Mouse (Mus musculus) limb, embryonic 12.5 days (tissue): Measurements from ENCODE around the gene Sik2. TPM values are rescaled to one million over a fixed set of nuclear protein-coding genes. Genes with fewer than 3 reads are reported as not detected.
A peak's percentile ranks its signal among the peaks of the same experiment; 100 is the strongest.

Experiments
- ATAC-seq: fragments of 200-750 bp; cut with Nextera tagmentation; 2 replicates; pipeline ENCODE4 v1.8.0; 2017; ENCODE audit warnings: low read depth, moderate TSS enrichment; ENCODE audit not compliant: insufficient number of reproducible peaks, insufficient read depth, low FRiP score, low TSS enrichment
- H3K27ac ChIP-seq: fragments of 300-500 bp; sonication (generic); 2 replicates; pipeline ENCODE4 v1.5.1; 2016; ENCODE audit warnings: mild to moderate bottlenecking, moderate library complexity
- H3K27me3 ChIP-seq: fragments of 300-500 bp; sonication (generic); 2 replicates; pipeline ENCODE4 v1.6.1; 2016; ENCODE audit warnings: mild to moderate bottlenecking, moderate library complexity
- H3K36me3 ChIP-seq: fragments of 300-500 bp; sonication (generic); 2 replicates; pipeline ENCODE4 v1.6.1; 2016; ENCODE audit warnings: mild to moderate bottlenecking, moderate library complexity
- H3K4me1 ChIP-seq: fragments of 300-500 bp; sonication (generic); replicated peaks from 2 replicates; pipeline ENCODE4 v1.6.1; 2016
- H3K4me2 ChIP-seq: fragments of 300-500 bp; sonication (generic); 2 replicates; pipeline ENCODE4 v1.6.1; 2016; ENCODE audit warnings: mild to moderate bottlenecking, moderate library complexity
- H3K4me3 ChIP-seq: fragments of 300-500 bp; sonication (generic); replicated peaks from 2 replicates; pipeline ENCODE4 v1.5.1; 2016; ENCODE audit warnings: mild to moderate bottlenecking
- H3K9ac ChIP-seq: fragments of 300-500 bp; sonication (generic); replicated peaks from 2 replicates; pipeline ENCODE4 v1.6.1; 2016; ENCODE audit warnings: mild to moderate bottlenecking, moderate library complexity
- H3K9me3 ChIP-seq: fragments of 300-500 bp; sonication (generic); 2 replicates; pipeline ENCODE4 v1.6.1; 2016; ENCODE audit warnings: mild to moderate bottlenecking, moderate library complexity
- WGBS: fragments of 180-500 bp; shearing (Covaris S2); methylation state at CpG from one replicate; pipeline ENCODE4 v1.1.7; 2016; 5-methylcytosine and 5-hydroxymethylcytosine counted together
- polyA plus RNA-seq: library from polyadenylated mRNA; unstranded; fragments of >200 nt; fragmentation: Nextera tagmentation; extraction: Ambion mirVana; gene quantifications from 2 replicates; pipeline ENCODE4 v1.2.1, GENCODE M21; 2016

Gene Sik2
- 16.6 and 16.9 TPM in 2 replicates for polyA plus RNA-seq

DNA sequence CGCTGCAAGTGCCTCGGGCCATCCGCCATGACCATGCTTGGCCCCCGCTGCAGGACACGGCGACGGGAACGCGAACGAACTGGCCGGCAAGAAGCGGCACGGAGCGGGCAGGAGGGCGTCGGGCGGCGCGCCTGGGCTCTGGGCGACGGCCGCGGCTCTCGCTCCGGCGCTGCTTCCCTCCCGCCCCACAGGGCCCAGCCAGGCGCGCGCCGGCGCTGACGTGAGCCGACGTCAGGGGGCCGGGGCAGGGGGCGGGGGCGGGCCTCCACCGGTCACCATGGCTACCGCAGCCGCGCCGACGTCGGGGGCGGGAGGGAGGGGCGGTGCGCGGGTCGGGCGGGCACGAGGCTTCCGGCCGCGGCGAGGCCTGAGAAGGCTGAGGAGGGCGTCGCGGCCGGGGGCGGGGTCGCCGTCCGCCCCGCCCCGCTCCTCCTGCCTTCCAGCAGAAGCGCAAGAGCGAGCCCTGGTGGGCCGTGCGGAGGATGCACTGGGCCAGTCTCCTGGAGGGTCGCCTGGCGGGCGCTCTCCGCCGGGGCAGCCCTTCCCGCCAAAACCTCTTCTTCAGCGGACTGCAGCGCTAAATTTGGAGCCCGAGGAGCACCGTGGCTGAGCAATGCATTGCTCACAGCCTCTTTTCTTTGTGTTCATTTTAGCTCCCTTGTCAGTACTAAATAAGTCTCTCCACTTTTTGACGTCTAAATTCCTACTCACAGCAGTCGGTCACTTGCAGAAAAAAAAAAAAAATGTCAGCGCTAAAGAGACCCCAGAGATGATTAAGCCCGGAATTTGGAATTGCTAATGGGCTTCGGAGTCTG is at the start of gene Sik2:
Gene Sik2 (minus strand): TSS at position 233 of the 815 bp plus-strand sequence.
- WGBS, result 2% methylated on average over 57 of the region's 85 CpGs
- Histone ChIP-seq H3K9ac (peak within 1 kb of the TSS; percentile 85), H3K4me1 (peaks cover 15% of the 10 kb centered on the region; the same call in 1 of the 2 replicates), H3K27ac (peak within 1 kb of the TSS; percentile 78), H3K4me3 (peak within 1 kb of the TSS; percentile 90), H3K9me3 (no peaks in the 10 kb centered on the region), H3K36me3 (no peaks in the 10 kb centered on the region), H3K27me3 (peaks cover 3% of the 10 kb centered on the region; the same call in 1 of the 2 replicates), H3K4me2 (peak within 1 kb of the TSS; percentile 81)
- ATAC-seq, result peak; percentile 96

DNA sequence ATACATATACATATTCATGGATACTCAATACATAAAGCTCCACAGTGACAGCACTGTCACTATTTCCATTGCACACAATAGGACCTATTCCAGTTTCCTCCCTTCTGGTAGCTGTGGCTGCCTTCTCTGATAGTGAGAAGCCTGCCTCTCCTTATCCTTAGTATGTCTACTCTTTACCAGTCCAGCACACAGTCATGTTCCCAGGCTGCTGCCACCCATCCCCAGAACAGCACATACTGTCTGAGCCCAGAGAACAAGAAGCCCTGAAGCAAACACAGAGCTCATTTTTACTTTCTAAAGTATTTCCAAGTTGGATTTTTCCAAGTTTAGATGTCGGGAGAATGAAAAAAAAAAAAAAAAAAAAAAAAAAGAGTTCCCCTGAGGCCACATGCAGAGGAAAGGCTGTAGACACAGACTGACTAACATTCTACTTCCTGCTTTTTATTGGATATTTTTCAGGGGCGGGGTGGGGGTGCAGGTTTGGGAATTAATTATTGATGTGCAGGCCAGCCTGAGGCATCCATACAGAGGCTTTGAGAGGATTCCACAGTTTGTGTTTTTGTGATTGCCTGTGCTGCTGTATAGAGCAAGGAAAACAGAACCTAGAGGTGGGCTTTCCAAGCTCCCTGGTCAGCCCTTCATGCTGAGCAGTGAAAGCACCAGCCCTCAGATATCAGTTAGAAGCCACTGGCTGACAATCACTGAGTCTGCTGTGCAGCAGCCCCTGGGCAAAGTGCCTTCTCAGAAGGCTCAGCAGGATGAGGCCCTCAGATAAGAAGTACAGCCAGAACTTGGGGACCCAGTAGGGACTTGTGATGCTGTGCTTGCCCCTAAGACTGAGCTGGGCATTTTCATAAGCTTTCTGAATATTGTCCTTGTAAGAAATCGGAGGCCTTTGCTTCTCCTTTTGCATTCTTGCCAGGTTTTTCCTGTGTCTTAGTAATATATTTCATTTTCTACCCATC is 47.8 kb upstream of the Sik2 start:
- Histone ChIP-seq H3K4me3 (no peak overlapping the region), H3K27me3 (no peaks in the 10 kb centered on the region), H3K9ac (no peak overlapping the region), H3K4me2 (no peak overlapping the region), H3K36me3 (no peaks in the 10 kb centered on the region), H3K9me3 (no peaks in the 10 kb centered on the region), H3K4me1 (peaks cover 7% of the 10 kb centered on the region; the same call in 1 of the 2 replicates), H3K27ac (no peak overlapping the region)
- 52% methylated on average over 3 of the region's 3 CpGs for WGBS
- no peak for ATAC-seq

DNA sequence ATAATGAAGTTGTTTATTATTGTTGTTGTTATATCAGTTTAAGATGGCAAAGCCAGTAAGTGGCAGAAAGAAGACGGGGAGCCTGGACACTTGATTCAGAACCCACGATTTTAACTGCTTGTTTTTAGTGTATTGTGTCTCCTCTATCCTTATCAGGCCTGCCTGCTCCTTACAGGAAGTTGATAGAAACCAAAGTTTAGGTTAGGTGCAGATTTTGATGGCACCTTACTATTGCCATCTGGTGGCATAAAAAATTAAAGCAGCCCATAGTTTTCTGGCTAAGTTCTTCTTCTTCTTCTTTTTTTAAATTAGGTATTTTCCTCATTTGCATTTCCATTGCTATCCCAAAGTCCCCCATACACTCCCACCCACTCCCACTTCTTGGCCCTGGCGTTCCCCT is 43.3 kb upstream of the Sik2 start:
- Histone ChIP-seq H3K27ac (no peak overlapping the region), H3K4me1 (peaks cover 7% of the 10 kb centered on the region; the same call in 1 of the 2 replicates), H3K4me3 (no peak overlapping the region), H3K9ac (no peak overlapping the region), H3K9me3 (no peaks in the 10 kb centered on the region), H3K27me3 (no peaks in the 10 kb centered on the region), H3K4me2 (no peak overlapping the region), H3K36me3 (no peaks in the 10 kb centered on the region)
- ATAC-seq, result no peak
- 74% methylated on average over 3 of the region's 3 CpGs for WGBS

DNA sequence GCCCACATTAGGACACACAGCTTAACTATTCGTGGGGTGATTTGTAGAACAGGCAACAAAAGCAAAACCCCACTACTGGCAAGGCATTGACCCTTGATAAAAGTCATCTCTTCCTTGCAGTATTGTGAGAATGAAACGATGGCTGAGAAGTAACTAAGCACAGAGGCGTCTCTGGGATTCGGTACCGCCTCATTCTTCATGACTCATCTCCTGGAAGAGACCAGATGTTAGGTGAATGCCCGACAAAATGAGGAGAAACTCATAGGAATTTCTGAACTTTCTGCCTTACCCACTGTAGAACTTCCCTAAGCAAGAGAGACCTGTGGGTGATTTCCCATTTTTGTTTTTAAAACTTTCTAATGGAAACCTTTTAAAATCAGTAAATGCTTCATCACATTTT is 33.3 kb upstream of the Sik2 start:
- Histone ChIP-seq H3K36me3 (no peaks in the 10 kb centered on the region), H3K27me3 (no peaks in the 10 kb centered on the region), H3K4me1 (no peaks in the 10 kb centered on the region), H3K4me2 (no peak overlapping the region), H3K9ac (no peak overlapping the region), H3K4me3 (no peak overlapping the region), H3K9me3 (no peaks in the 10 kb centered on the region), H3K27ac (no peak overlapping the region)
- 83% methylated on average over 6 of the region's 6 CpGs for WGBS
- ATAC-seq, result no peak

DNA sequence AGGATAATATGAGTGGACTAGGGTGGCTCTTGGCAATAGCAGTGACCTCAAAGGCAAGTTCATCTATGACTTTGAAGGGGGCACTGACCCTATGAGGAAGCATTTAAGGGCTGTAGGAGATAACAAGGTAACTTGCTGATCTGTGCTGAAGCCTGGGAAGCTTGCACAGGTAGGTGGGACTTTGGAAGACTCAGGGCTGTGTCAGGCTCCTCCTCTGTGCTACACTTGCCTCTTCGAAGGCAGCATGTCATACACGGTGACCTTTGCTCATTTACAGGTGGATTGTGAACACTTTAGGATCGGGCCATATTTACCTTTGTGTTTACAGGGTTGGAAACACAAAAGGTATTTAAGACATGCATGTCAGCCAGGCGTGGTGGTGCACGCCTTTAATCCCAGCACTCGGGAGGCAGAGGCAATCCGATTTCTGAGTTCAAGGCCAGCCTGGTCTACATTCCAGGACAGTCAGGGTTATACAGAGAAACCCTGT is 32.7 kb upstream of the Sik2 start:
- ATAC-seq, result no peak
- no peaks in the 10 kb centered on the region for H3K9me3 ChIP-seq
- WGBS, result 91% methylated on average over 7 of the region's 7 CpGs

DNA sequence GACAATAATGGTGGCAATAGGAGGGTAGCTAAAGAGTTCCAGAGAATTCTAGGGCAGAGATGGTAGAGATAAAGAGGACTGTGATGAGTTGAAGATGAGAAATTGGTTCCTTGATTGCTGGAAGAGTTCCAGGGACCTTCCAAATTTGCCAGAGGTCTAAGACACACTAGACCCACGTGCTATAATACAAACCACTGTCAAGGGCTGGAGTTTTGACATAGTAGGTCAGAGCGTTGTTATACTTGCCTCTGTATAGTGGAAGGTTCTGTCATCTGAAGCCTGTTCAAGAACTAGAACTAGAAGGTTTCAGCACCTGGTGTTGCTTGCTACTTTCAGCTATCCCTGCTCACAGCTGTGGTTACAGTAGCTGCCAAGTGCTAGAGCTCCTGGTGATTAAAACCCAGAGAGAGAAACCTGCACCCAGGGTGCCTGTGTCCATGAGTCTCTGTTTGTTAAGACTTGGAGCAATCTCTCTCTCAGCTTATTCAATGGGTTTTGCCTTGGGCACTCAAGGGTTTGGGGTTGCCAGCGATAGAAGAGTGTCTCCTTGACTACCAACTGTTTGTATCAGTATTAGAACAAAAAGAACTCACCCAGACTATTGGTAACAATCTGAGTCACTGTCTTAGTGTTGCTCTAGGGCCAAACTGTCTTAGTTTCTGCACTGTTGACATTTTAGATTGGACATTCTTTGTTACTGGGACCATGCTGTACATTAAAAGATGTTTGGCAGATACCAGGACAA is 24.1 kb upstream of the Sik2 start:
- Histone ChIP-seq H3K4me3 (no peak overlapping the region), H3K27ac (no peak overlapping the region), H3K27me3 (peaks cover 11% of the 10 kb centered on the region), H3K9me3 (no peaks in the 10 kb centered on the region), H3K4me2 (no peak overlapping the region), H3K4me1 (peaks cover 4% of the 10 kb centered on the region; the same call in 1 of the 2 replicates), H3K9ac (no peak overlapping the region), H3K36me3 (no peaks in the 10 kb centered on the region)
- 79% methylated on average over 3 of the region's 3 CpGs for WGBS
- ATAC-seq, result no peak

More for the DNA sequence above, 32.7 kb upstream of the Sik2 start:
- no peak overlapping the region for H3K9ac ChIP-seq
- no peak overlapping the region for H3K4me2 ChIP-seq
- no peak overlapping the region for H3K4me3 ChIP-seq
- no peaks in the 10 kb centered on the region for H3K36me3 ChIP-seq
- no peaks in the 10 kb centered on the region for H3K4me1 ChIP-seq
- no peak overlapping the region for H3K27ac ChIP-seq
- no peaks in the 10 kb centered on the region for H3K27me3 ChIP-seq

DNA sequence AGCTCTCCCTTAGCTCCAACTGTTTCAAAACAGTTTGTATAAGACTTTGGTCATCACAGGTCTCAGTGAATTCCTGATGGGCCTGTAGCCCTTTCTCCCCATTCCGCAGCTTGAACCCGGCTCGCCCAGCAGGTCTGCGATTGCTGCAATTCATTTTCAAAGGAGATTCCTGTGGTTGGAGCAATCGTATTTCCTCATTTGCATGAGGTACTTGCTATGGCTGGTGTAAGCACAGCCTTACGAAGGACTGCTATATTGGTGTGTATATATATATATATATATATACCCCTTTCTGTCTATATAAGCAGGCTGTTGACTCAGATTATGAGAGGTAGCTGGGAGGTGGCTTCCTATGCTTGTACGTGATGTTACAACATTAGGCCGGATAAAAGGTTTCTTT is 23.4 kb upstream of the Sik2 start:
- Histone ChIP-seq H3K36me3 (no peaks in the 10 kb centered on the region), H3K4me2 (no peak overlapping the region), H3K4me3 (no peak overlapping the region), H3K27ac (no peak overlapping the region), H3K9ac (no peak overlapping the region), H3K4me1 (peaks cover 4% of the 10 kb centered on the region; the same call in 1 of the 2 replicates), H3K27me3 (peaks cover 11% of the 10 kb centered on the region), H3K9me3 (no peaks in the 10 kb centered on the region)
- 62% methylated on average over 8 of the region's 8 CpGs for WGBS
- no peak for ATAC-seq

DNA sequence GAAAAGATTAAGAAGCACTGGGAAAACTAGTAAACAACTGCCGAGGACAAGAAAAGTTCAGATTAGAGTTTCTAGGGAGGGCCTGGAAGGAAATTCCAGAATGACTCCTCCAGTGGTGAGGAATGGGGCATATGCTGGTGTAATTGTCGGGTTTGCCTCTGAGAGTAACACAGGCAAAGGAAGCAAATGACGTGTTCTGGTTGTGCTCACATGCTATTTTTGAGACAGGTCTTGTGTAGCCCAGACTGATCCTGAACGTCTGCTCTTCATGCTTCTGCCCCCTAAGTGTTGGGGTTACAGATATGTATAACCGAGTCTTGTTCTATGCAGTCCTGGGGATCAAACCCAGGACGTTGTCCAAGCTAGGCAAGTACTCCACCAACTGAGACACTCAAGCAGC is 22.7 kb upstream of the Sik2 start:
- no peak overlapping the region for H3K4me3 ChIP-seq
- no peak overlapping the region for H3K9ac ChIP-seq
- no peaks in the 10 kb centered on the region for H3K9me3 ChIP-seq
- no peak for ATAC-seq
- 64% methylated on average over 6 of the region's 6 CpGs for WGBS
- no peak overlapping the region for H3K27ac ChIP-seq
- H3K27me3 ChIP-seq, result peaks cover 11% of the 10 kb centered on the region
- H3K4me2 ChIP-seq, result no peak overlapping the region
- peaks cover 4% of the 10 kb centered on the region; the same call in 1 of the 2 replicates for H3K4me1 ChIP-seq
- H3K36me3 ChIP-seq, result no peaks in the 10 kb centered on the region

DNA sequence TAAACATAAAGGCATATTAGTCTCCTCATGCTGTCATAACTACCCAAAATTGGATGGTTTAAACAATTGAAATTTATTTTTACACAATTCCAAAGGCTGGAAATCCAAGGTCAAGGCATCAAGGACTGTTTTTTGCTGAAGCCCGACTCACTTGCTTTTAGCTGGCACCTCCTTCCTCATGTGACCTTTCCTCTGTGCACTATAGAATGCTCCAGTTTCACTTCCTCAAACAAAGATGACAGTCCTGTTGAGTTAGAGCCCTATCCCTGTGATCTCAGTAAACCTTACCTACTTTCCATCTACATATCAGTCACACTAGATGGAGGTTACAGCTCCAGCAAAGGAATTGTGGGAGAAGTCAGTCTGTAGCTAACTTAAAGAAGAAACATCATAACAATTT is 21.3 kb upstream of the Sik2 start:
- ATAC-seq, result no peak
- H3K4me1 ChIP-seq, result peaks cover 4% of the 10 kb centered on the region; the same call in 1 of the 2 replicates
- no peak overlapping the region for H3K4me2 ChIP-seq
- H3K27ac ChIP-seq, result no peak overlapping the region
- H3K9ac ChIP-seq, result no peak overlapping the region
- H3K4me3 ChIP-seq, result no peak overlapping the region
- 32% methylated on average over 1 of the region's 1 CpGs for WGBS
- peaks cover 11% of the 10 kb centered on the region for H3K27me3 ChIP-seq
- no peaks in the 10 kb centered on the region for H3K36me3 ChIP-seq
- H3K9me3 ChIP-seq, result no peaks in the 10 kb centered on the region

DNA sequence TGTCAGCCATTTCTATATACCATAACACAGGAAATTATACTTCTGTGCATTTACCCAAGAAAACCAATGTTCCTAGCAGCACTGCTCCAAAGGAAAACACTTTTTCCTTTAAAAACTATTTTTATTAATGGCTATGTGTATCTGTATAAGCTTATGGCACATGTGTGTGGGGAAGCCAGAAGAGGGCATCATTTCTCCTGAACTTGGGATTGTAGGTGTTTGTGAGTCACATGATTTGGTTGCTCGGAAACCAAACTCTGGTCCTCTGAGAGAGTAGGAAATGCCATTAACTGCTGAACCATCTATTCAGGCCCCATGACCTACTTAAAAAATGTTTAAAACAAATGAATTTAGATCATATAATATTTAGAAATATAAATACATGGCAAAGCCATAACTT is 18.1 kb upstream of the Sik2 start:
- Histone ChIP-seq H3K27me3 (peaks cover 4% of the 10 kb centered on the region), H3K4me1 (peaks cover 4% of the 10 kb centered on the region; the same call in 1 of the 2 replicates), H3K36me3 (no peaks in the 10 kb centered on the region), H3K9ac (no peak overlapping the region), H3K4me2 (no peak overlapping the region), H3K4me3 (no peak overlapping the region), H3K27ac (no peak overlapping the region), H3K9me3 (no peaks in the 10 kb centered on the region)
- ATAC-seq, result no peak
- 74% methylated on average over 1 of the region's 1 CpGs for WGBS
